Mouse (Mus musculus): ENCODE measurements at regions not wholly inside any gene's neighbourhood (a gene's known extent, or its start where the extent isn't known, plus 50 kb on each side); places are given as distances from the start of the nearest gene placed in this dataset.

- H3K9me3 ChIP-seq, result no peaks in the 10 kb centered on the region
- WGBS, result 78% methylated on average over 7 of the region's 7 CpGs
- no peaks in the 10 kb centered on the region for H3K36me3 ChIP-seq
Observed at GRCm38 (mm10) chr3:149846941-149847539, 856.7 kb upstream of the Adgrl2 start.

DNA sequence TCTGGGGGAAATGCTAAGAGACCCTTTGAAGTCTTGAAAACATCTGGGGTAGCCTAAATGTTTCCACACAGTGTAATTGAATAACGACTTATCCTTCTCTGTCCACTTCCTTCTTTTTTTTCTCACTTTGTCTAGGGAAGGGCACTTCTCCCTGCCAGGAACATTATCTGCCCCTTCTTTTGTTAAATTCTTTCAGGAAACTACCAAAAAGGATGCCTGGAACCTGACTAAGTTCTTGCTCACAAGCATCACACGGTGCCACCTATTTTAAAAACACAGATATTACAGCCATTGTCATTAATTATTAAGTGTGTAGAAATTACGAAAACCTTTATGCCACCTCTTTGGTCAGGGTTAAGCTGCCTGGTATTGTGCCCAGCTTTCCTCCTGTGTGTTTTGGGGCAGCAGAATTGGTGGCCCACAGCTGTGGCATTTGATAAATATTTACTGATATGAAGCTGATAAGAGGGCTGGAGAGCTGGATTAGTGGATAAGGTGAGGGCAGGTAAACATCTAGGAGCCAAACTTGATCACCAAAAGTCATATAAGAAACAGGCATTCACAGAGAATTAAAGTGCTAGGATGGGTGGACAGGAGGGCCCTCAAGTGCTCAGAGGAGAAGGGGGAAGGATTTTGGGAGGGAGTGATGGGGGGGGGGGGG is 855.6 kb upstream of the Adgrl2 start:
- 55% methylated on average over 3 of the region's 3 CpGs for WGBS
- ATAC-seq (replicated peaks), result no peak

More at GRCm38 (mm10) chr3:149846941-149847539, 856.7 kb upstream of the Adgrl2 start:
- Histone ChIP-seq H3K4me1 (peaks cover 11% of the 10 kb centered on the region), H3K27me3 (no peaks in the 10 kb centered on the region), H3K4me3 (no peak overlapping the region), H3K9ac (replicated peaks) (no peak overlapping the region), H3K4me2 (replicated peaks) (no peak overlapping the region), H3K27ac (replicated peaks) (no peak overlapping the region)
- no peak for ATAC-seq (replicated peaks)

GRCm38 (mm10) chr3:149845083-149845825 is 854.9 kb upstream of the Adgrl2 start:
- Histone ChIP-seq H3K27ac (replicated peaks) (no peak overlapping the region), H3K4me1 (peaks cover 11% of the 10 kb centered on the region), H3K4me3 (peak overlapping the region; percentile 20), H3K9ac (replicated peaks) (0 out of 2 replicates have a peak overlapping the region, but pooled peaks have one; percentile 0), H3K4me2 (replicated peaks) (peak overlapping the region; percentile 45), H3K9me3 (no peaks in the 10 kb centered on the region), H3K36me3 (no peaks in the 10 kb centered on the region), H3K27me3 (no peaks in the 10 kb centered on the region)
- peak; percentile 90 for ATAC-seq (replicated peaks)
- WGBS, result 14% methylated on average over 18 of the region's 18 CpGs

More for the DNA sequence above, 855.6 kb upstream of the Adgrl2 start:
- Histone ChIP-seq H3K4me3 (no peak overlapping the region), H3K27me3 (no peaks in the 10 kb centered on the region), H3K4me2 (replicated peaks) (no peak overlapping the region), H3K4me1 (peaks cover 11% of the 10 kb centered on the region), H3K27ac (replicated peaks) (no peak overlapping the region), H3K9ac (replicated peaks) (no peak overlapping the region), H3K9me3 (no peaks in the 10 kb centered on the region), H3K36me3 (no peaks in the 10 kb centered on the region)

- Histone ChIP-seq H3K4me1 (peaks cover 9% of the 10 kb centered on the region), H3K9me3 (no peaks in the 10 kb centered on the region), H3K9ac (replicated peaks) (no peak overlapping the region), H3K27ac (replicated peaks) (no peak overlapping the region), H3K36me3 (no peaks in the 10 kb centered on the region), H3K4me3 (no peak overlapping the region), H3K4me2 (replicated peaks) (no peak overlapping the region), H3K27me3 (no peaks in the 10 kb centered on the region)
- ATAC-seq (replicated peaks), result no peak
Observed at GRCm38 (mm10) chr3:149837921-149838320, 847.6 kb upstream of the Adgrl2 start.

- Histone ChIP-seq H3K9ac (replicated peaks) (no peak overlapping the region), H3K9me3 (no peaks in the 10 kb centered on the region), H3K4me2 (replicated peaks) (0 out of 2 replicates have a peak overlapping the region, but pooled peaks have one; percentile 12), H3K36me3 (no peaks in the 10 kb centered on the region), H3K4me3 (no peak overlapping the region), H3K27ac (replicated peaks) (no peak overlapping the region), H3K27me3 (no peaks in the 10 kb centered on the region), H3K4me1 (peaks cover 9% of the 10 kb centered on the region)
- ATAC-seq (replicated peaks), result no peak
- WGBS, result 13% methylated on average over 11 of the region's 11 CpGs
Observed at GRCm38 (mm10) chr3:149836467-149837233, 846.3 kb upstream of the Adgrl2 start.

DNA sequence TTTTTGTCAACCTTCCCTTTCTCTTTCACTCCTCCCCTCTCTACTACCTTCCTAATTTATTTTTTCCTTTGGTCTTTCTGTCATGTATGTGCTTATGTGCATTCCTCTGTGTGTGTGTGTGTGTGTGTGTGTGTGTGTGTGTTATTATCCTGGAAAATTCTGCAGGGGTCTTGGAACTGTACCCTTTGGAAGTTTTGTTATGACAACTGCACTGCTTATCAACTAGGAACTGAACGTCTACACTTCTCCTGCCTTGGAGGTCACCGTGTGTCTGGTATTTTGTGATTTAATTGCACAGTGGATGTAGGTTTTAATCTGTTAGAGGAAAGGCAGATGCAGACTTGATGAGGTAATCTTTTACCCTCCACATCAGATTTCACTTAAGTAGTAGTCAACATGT is 836.8 kb upstream of the Adgrl2 start:
- Histone ChIP-seq H3K4me3 (no peak overlapping the region), H3K9ac (replicated peaks) (no peak overlapping the region), H3K9me3 (no peaks in the 10 kb centered on the region), H3K4me2 (replicated peaks) (no peak overlapping the region), H3K4me1 (no peaks in the 10 kb centered on the region), H3K27me3 (no peaks in the 10 kb centered on the region), H3K27ac (replicated peaks) (no peak overlapping the region), H3K36me3 (no peaks in the 10 kb centered on the region)
- ATAC-seq (replicated peaks), result no peak
- WGBS, result 12% methylated on average over 2 of the region's 2 CpGs

DNA sequence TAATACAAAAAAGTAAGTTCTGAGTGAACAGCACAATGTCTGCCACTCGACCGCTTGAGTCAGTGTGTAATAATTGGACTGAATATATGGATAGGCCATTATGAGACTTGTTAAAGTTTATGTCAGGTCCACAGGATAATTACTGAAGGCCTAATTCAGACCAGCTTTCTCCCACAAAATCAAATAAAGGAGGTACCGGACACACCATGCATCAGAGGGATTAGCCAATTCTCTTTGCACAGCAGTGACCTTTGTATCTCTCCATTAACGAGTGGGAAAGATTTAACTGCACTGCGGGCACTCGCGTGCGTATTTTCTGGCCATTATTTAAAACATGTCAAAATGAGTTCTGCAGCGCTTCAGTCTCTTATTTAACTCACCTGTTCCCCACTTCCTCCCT is 836.4 kb upstream of the Adgrl2 start:
- H3K4me2 ChIP-seq (replicated peaks), result no peak overlapping the region
- H3K4me1 ChIP-seq, result no peaks in the 10 kb centered on the region
- no peak overlapping the region for H3K9ac ChIP-seq (replicated peaks)
- H3K4me3 ChIP-seq, result no peak overlapping the region
- H3K36me3 ChIP-seq, result no peaks in the 10 kb centered on the region
- 10% methylated on average over 9 of the region's 9 CpGs for WGBS
- no peak for ATAC-seq (replicated peaks)
- H3K27ac ChIP-seq (replicated peaks), result no peak overlapping the region
- H3K27me3 ChIP-seq, result no peaks in the 10 kb centered on the region
- no peaks in the 10 kb centered on the region for H3K9me3 ChIP-seq

DNA sequence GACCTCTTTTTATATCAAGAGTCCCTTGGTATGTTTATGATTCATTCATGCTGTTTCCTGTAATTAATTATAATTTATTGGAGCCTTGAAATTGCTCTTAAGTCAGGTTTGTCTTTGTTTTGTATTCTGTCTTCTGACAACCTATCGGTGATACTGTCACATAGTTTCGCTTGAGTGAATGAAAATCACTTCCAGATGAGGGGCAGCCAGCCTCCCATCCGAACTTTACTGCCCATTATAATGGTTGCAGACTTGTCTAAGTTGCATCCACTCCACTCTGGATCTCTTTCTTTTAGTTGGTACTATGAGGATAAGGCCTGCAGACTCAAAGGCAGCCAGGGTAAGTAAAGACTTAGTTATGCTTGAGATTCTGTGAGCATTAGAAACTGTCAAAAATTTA is 830.3 kb upstream of the Adgrl2 start:
- H3K4me1 ChIP-seq, result no peaks in the 10 kb centered on the region
- ATAC-seq (replicated peaks), result no peak
- WGBS, result 85% methylated on average over 3 of the region's 3 CpGs
- H3K27ac ChIP-seq (replicated peaks), result no peak overlapping the region
- no peaks in the 10 kb centered on the region for H3K36me3 ChIP-seq
- H3K4me2 ChIP-seq (replicated peaks), result no peak overlapping the region
- no peak overlapping the region for H3K4me3 ChIP-seq
- H3K27me3 ChIP-seq, result no peaks in the 10 kb centered on the region
- H3K9me3 ChIP-seq, result no peaks in the 10 kb centered on the region
- no peak overlapping the region for H3K9ac ChIP-seq (replicated peaks)

DNA sequence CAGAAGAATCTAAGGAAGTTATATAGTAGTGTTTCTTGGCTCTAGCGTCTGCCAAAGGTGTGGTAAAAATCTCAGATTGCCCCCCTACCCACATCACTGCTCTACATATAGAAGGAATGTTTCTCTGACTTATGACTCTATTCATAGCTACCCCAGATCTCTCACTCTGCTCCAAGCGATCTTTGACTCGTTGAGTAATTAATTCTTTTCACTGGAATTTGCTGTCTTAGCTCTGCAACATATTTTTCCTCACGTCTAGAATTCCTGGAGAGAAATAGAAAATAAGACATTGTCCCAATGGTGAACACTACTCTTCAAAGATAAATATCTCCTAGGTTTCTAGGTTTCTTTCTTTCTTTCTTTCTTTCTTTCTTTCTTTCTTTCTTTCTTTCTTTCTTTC is 829.5 kb upstream of the Adgrl2 start:
- no peaks in the 10 kb centered on the region for H3K9me3 ChIP-seq
- 72% methylated on average over 4 of the region's 4 CpGs for WGBS

DNA sequence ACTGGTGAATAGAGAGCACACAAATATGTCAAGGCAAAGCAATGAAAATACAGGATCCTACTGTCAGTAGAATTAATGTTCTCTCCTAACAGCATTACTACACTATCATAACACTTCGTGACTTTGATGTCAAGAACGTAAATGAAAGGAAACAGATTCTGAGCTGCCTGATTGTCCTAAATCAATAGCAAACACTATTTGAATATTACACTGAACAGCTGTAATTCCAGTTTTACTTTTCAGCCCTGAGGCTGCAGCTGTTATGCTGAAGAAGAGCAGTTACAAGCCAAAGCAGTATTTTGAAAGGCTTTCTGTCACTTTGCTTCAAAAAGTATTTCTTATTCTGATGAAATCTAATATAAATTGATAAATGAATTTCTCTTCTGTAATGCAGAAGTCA is 828.7 kb upstream of the Adgrl2 start:
- Histone ChIP-seq H3K27ac (replicated peaks) (no peak overlapping the region), H3K4me2 (replicated peaks) (no peak overlapping the region), H3K4me1 (no peaks in the 10 kb centered on the region), H3K36me3 (no peaks in the 10 kb centered on the region), H3K27me3 (no peaks in the 10 kb centered on the region), H3K4me3 (no peak overlapping the region), H3K9ac (replicated peaks) (no peak overlapping the region), H3K9me3 (no peaks in the 10 kb centered on the region)
- 81% methylated on average over 2 of the region's 2 CpGs for WGBS
- no peak for ATAC-seq (replicated peaks)

More for the DNA sequence above, 829.5 kb upstream of the Adgrl2 start:
- H3K4me2 ChIP-seq (replicated peaks), result no peak overlapping the region
- no peak overlapping the region for H3K4me3 ChIP-seq
- H3K27me3 ChIP-seq, result no peaks in the 10 kb centered on the region
- H3K27ac ChIP-seq (replicated peaks), result no peak overlapping the region
- H3K9ac ChIP-seq (replicated peaks), result no peak overlapping the region
- ATAC-seq (replicated peaks), result no peak
- H3K4me1 ChIP-seq, result no peaks in the 10 kb centered on the region
- no peaks in the 10 kb centered on the region for H3K36me3 ChIP-seq

DNA sequence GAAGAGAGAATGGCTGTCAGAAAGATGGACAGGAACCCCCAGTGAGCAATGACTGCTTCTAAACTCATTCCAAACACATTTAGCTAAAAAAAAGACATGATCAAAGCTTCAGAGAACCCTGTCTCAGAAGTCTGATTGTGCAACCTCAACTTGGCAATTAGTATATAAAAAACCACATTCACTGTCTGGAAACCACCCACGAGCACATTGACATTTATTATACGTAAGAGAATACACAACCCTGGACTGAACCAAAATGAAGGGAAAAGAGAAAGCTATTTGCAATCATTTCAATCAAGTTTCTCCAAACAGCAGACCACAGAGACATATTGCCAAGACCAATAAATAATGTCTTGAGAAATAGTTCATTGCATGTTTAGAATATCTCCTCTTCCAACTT is 820.7 kb upstream of the Adgrl2 start:
- Histone ChIP-seq H3K9ac (replicated peaks) (no peak overlapping the region), H3K27me3 (no peaks in the 10 kb centered on the region), H3K27ac (replicated peaks) (no peak overlapping the region), H3K9me3 (no peaks in the 10 kb centered on the region), H3K4me2 (replicated peaks) (no peak overlapping the region), H3K4me1 (no peaks in the 10 kb centered on the region), H3K36me3 (no peaks in the 10 kb centered on the region), H3K4me3 (no peak overlapping the region)
- 18% methylated on average over 2 of the region's 2 CpGs for WGBS
- ATAC-seq (replicated peaks), result no peak

DNA sequence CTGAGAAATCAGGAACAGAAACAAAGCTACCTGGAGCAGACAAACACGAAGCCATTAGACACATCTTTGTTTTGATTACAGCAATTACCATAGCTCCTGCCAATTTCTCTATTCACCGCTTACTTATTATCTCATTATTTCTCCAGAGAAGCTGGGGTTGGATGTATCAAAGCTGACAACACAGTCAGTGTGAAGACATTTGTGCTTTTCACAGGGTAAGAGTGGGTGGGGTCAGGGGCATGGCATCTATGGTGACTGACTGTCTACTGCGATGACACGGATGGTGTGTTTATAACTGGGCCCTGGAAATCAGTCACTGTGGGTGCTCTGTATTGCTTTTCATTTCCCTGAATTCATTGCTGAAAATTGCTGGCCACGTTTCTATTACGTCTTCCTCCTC is 815.0 kb upstream of the Adgrl2 start:
- no peaks in the 10 kb centered on the region for H3K9me3 ChIP-seq
- ATAC-seq (replicated peaks), result no peak; the same call in 1 of the 2 replicates
- no peak overlapping the region for H3K4me3 ChIP-seq
- WGBS, result 44% methylated on average over 6 of the region's 6 CpGs
- H3K4me1 ChIP-seq, result no peaks in the 10 kb centered on the region
- H3K27ac ChIP-seq (replicated peaks), result no peak overlapping the region
- no peak overlapping the region for H3K9ac ChIP-seq (replicated peaks)
- H3K4me2 ChIP-seq (replicated peaks), result no peak overlapping the region
- H3K36me3 ChIP-seq, result no peaks in the 10 kb centered on the region
- no peaks in the 10 kb centered on the region for H3K27me3 ChIP-seq
